Mouse (Mus musculus): Measurements from ENCODE around the gene Fam118b. TPM values are rescaled to one million over a fixed set of nuclear protein-coding genes. Genes with fewer than 3 reads are reported as not detected.

Gene Fam118b
- polyA plus RNA-seq, 1 experiment: 11.4 TPM

DNA sequence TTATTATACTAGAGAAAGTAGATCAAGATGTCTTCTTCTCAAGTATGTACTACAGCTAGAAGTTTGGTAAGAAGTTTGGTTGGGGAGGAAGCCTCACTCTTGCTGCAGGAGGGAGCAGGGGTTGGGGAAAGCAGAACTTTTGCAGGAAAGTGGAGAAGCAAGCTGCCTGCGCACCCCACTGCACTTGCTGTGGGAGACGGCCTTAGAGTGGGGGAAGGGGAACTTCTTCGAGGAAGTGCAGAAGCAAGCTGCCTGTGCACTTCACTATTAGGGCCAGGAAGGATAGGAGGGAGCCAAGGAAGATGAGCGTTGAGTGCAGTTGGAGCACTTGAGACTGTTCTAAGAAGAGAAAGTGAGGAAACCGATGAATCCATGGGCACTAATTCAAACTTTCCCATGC lies 84.2 kb downstream of the Fam118b start:
- Histone ChIP-seq H3K4me1 (ENCODE audit: control insufficient read depth, insufficient read depth, low read length) (peaks cover 2% of the 10 kb centered on the region), H3K27ac (ENCODE audit: control insufficient read depth, insufficient read depth, low read depth, low read length, poor library complexity) (no peak overlapping the region), H3K4me3 (replicated peaks; ENCODE audit: control insufficient read depth, low read depth, low read length) (no peak overlapping the region)
- WGBS: 17% methylated on average over 5 of the region's 5 CpGs
- no peak for TF ChIP-seq CTCF (IDR thresholded peaks at IDR 0.05; ENCODE audit: control insufficient read depth, insufficient read depth, low read length)
- TF ChIP-seq POLR2A (IDR thresholded peaks at IDR 0.05; ENCODE audit: borderline replicate concordance, control insufficient read depth, low read depth, low read length): no peak

GRCm38 (mm10) chr9:35182832-35183231 lies 84.8 kb downstream of the Fam118b start:
- 36% methylated on average over 2 of the region's 2 CpGs for WGBS
- TF ChIP-seq CTCF (IDR thresholded peaks at IDR 0.05; ENCODE audit: control insufficient read depth, insufficient read depth, low read length) (no peak), POLR2A (IDR thresholded peaks at IDR 0.05; ENCODE audit: borderline replicate concordance, control insufficient read depth, low read depth, low read length) (no peak)
- peaks cover 2% of the 10 kb centered on the region for H3K4me1 ChIP-seq (ENCODE audit: control insufficient read depth, insufficient read depth, low read length)
- no peak overlapping the region for H3K4me3 ChIP-seq (replicated peaks; ENCODE audit: control insufficient read depth, low read depth, low read length)
- no peak overlapping the region for H3K27ac ChIP-seq (ENCODE audit: control insufficient read depth, insufficient read depth, low read depth, low read length, poor library complexity)

GRCm38 (mm10) chr9:35176124-35176659 lies 91.4 kb downstream of the Fam118b start:
- Histone ChIP-seq H3K4me3 (replicated peaks; ENCODE audit: control insufficient read depth, low read depth, low read length) (peak overlapping the region; percentile 91), H3K27ac (ENCODE audit: control insufficient read depth, insufficient read depth, low read depth, low read length, poor library complexity) (no peak overlapping the region), H3K4me1 (ENCODE audit: control insufficient read depth, insufficient read depth, low read length) (peaks cover 2% of the 10 kb centered on the region; the same call in 1 of the 2 replicates)
- 36% methylated on average over 14 of the region's 14 CpGs for WGBS
- TF ChIP-seq POLR2A (IDR thresholded peaks at IDR 0.05; ENCODE audit: borderline replicate concordance, control insufficient read depth, low read depth, low read length) (no peak), CTCF (IDR thresholded peaks at IDR 0.05; ENCODE audit: control insufficient read depth, insufficient read depth, low read length) (no peak)

DNA sequence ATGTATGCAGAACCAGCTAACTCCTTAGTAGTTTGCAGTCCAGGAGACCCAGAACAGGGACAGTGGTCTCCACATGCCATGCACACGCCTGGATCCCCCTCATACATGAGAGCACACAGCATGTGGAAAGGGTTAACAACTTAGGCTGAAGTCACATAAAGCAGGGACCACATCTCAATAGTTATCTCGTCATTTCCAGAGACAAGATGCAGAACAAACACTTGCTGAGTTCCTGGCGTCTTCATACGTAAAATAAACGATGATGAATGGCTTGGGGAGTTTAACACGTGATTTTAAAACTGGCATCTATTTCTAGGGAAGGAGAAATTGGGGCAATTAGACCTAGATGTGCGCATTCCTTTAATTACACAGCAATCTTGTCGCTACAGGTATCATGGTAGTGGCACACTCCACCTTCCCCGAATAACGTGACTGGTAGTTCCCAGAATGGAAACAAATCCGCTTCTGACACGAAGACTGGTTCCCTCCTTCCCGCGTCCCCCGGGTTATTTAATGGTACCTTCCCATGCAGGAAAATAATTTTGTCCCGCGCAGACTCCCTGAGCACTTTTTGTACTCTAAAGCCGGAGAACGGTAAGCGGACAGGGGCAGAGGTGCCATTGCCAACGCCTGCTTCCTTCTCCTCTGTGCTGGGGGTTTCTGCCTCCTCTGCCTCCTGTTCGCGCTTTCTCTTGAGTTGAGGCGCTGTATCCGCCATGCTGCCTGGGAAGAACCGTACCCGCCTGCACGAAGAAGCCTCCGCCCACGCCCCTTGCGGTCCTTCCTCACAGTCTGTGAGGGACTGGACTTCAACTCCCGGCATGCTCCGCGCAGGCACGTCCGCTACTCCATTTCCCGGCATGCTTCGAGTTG lies 92.1 kb downstream of the Fam118b start, which contains the start of gene Dcps:
Gene Dcps, minus strand, starts transcription at position 811 of the 873 bp plus-strand sequence.
- WGBS: under 1% methylated on average over 38 of the region's 38 CpGs
- TF ChIP-seq POLR2A (IDR thresholded peaks at IDR 0.05; ENCODE audit: borderline replicate concordance, control insufficient read depth, low read depth, low read length): peak; percentile 75; the same call in 1 of the 2 replicates
- TF ChIP-seq CTCF (IDR thresholded peaks at IDR 0.05; ENCODE audit: control insufficient read depth, insufficient read depth, low read length): peak; percentile 34; the same call in 1 of the 2 replicates
- H3K4me3 ChIP-seq (replicated peaks; ENCODE audit: control insufficient read depth, low read depth, low read length): peak within 1 kb of the TSS; percentile 91
- H3K4me1 ChIP-seq (ENCODE audit: control insufficient read depth, insufficient read depth, low read length): peaks cover 2% of the 10 kb centered on the region; the same call in 1 of the 2 replicates
- H3K27ac ChIP-seq (ENCODE audit: control insufficient read depth, insufficient read depth, low read depth, low read length, poor library complexity): peak within 1 kb of the TSS; percentile 74

GRCm38 (mm10) chr9:35173331-35173730 lies 94.3 kb downstream of the Fam118b start:
- 49% methylated on average over 1 of the region's 1 CpGs for WGBS
- TF ChIP-seq CTCF (IDR thresholded peaks at IDR 0.05; ENCODE audit: control insufficient read depth, insufficient read depth, low read length): no peak
- TF ChIP-seq POLR2A (IDR thresholded peaks at IDR 0.05; ENCODE audit: borderline replicate concordance, control insufficient read depth, low read depth, low read length): no peak
- H3K27ac ChIP-seq (ENCODE audit: control insufficient read depth, insufficient read depth, low read depth, low read length, poor library complexity): no peak overlapping the region
- no peak overlapping the region for H3K4me3 ChIP-seq (replicated peaks; ENCODE audit: control insufficient read depth, low read depth, low read length)
- peaks cover 2% of the 10 kb centered on the region; the same call in 1 of the 2 replicates for H3K4me1 ChIP-seq (ENCODE audit: control insufficient read depth, insufficient read depth, low read length)

GRCm38 (mm10) chr9:35170071-35170470 lies 97.5 kb downstream of the Fam118b start:
- no peak for TF ChIP-seq POLR2A (IDR thresholded peaks at IDR 0.05; ENCODE audit: borderline replicate concordance, control insufficient read depth, low read depth, low read length)
- no peak for TF ChIP-seq CTCF (IDR thresholded peaks at IDR 0.05; ENCODE audit: control insufficient read depth, insufficient read depth, low read length)
- peaks cover under 1% of the 10 kb centered on the region; the same call in 1 of the 2 replicates for H3K4me1 ChIP-seq (ENCODE audit: control insufficient read depth, insufficient read depth, low read length)
- no peak overlapping the region for H3K4me3 ChIP-seq (replicated peaks; ENCODE audit: control insufficient read depth, low read depth, low read length)
- 59% methylated on average over 7 of the region's 7 CpGs for WGBS
- no peak overlapping the region for H3K27ac ChIP-seq (ENCODE audit: control insufficient read depth, insufficient read depth, low read depth, low read length, poor library complexity)

Other genes with a start within 250 kb of the Fam118b start
- 32.7 and 54.9 TPM in 2 replicates for gene St3gal4, start 148.5 kb downstream of the Fam118b start, polyA plus RNA-seq (2011; ENCODE audit: insufficient read depth, insufficient read length, low replicate concordance, missing spikeins)
- gene Dcps, start 91.7 kb downstream of the Fam118b start, polyA plus RNA-seq (2011; ENCODE audit: insufficient read depth, insufficient read length, low replicate concordance, missing spikeins): 12.3 and 31.1 TPM in 2 replicates
- 16.6 and 50.8 TPM in 2 replicates for gene Srpr, start 67.6 kb downstream of the Fam118b start, polyA plus RNA-seq (2011; ENCODE audit: insufficient read depth, insufficient read length, low replicate concordance, missing spikeins)
- 2.7 and 7.5 TPM in 2 replicates for gene Tirap, start 67.5 kb downstream of the Fam118b start, polyA plus RNA-seq (2011; ENCODE audit: insufficient read depth, insufficient read length, low replicate concordance, missing spikeins)
- gene Foxred1, start 56.8 kb downstream of the Fam118b start, polyA plus RNA-seq (2011; ENCODE audit: insufficient read depth, insufficient read length, low replicate concordance, missing spikeins): 17.7 and 18.8 TPM in 2 replicates
- gene Rpusd4, start 60 bp upstream of the Fam118b start, polyA plus RNA-seq (2011; ENCODE audit: insufficient read depth, insufficient read length, low replicate concordance, missing spikeins): 4.5 and 15.5 TPM in 2 replicates
- 0.66 and 2.8 TPM in 2 replicates for gene Cdon, start 153.3 kb upstream of the Fam118b start, polyA plus RNA-seq (2011; ENCODE audit: insufficient read depth, insufficient read length, low replicate concordance, missing spikeins)